Mouse (Mus musculus): ENCODE results near the gene Kremen1.

DNA sequence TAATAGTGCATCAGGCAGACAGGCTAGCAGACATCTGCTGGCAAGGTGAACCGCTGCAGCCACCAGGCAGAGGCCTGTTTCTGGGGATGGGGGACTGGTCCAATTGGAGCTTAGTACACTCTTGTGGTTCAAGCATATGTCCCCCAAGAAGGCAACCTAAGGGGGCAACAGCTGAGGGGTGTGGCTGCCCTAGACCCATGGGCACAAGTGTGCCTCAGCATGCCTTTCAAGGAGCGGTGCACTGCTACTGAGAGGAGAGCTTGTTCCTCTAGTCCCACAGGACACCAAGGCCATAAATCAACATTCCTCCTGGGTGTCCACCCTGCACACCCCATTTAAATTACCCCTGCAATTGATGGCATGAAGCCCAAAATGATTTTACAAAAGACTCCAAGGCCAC lies 17.1 kb upstream of the Kremen1 start:
- TF ChIP-seq CTCF (IDR thresholded peaks at IDR 0.05; ENCODE audit: low read depth): no peak
- TF ChIP-seq EP300 (IDR thresholded peaks at IDR 0.05; ENCODE audit: low read depth): no peak

All from heart, postnatal 0 days (tissue).